In genomic region chr5:38658836-38659235, GRCm38 (mm10) we compare ENCODE assay signal across 16 mouse cellular contexts.
"Had no signal": no experiment of that assay in that cellular context is flagged by ENCODE, and none has a peak within 500 bp of the region (broad histone marks: within the 10 kb centered on the region; RNA-seq: fewer than 3 reads in every experiment).

No protein-coding gene starts in this region.

- H3K9ac ChIP-seq: lung, embryonic 14.5 days; midbrain, embryonic 13.5 days; midbrain, embryonic 15.5 days; neural tube, embryonic 12.5 days had no signal

- DNase-seq: lung, adult 18-20 months; lung, embryonic 14.5 days; lung, postnatal 10 days; retina, postnatal 1 day; right cerebral cortex, adult 18-20 months; right cerebral cortex, postnatal 25 days; right cerebral cortex, postnatal 4 days; spleen, adult 18-20 months; thymus, adult 18-20 months; thymus, postnatal 14 days; thymus, postnatal 36 days had no signal

- H3K4me1 ChIP-seq: megakaryocyte, embryonic 14.5 days; midbrain, embryonic 13.5 days; midbrain, embryonic 15.5 days; neural tube, embryonic 12.5 days had no signal

- H3K4me3 ChIP-seq: megakaryocyte, embryonic 14.5 days; midbrain, embryonic 13.5 days; midbrain, embryonic 15.5 days; neural tube, embryonic 12.5 days had no signal

- H3K27ac ChIP-seq: macrophage; midbrain, embryonic 13.5 days; midbrain, embryonic 15.5 days; neural tube, embryonic 12.5 days had no signal

- H3K27me3 ChIP-seq: megakaryocyte, embryonic 14.5 days; midbrain, embryonic 13.5 days; midbrain, embryonic 15.5 days; neural tube, embryonic 12.5 days had no signal

- H3K36me3 ChIP-seq: midbrain, embryonic 13.5 days; midbrain, embryonic 15.5 days; neural tube, embryonic 12.5 days had no signal

- H3K9me3 ChIP-seq: megakaryocyte, embryonic 14.5 days; midbrain, embryonic 13.5 days; midbrain, embryonic 15.5 days; neural tube, embryonic 12.5 days had no signal
